Mouse (Mus musculus): Measurements from ENCODE around the gene Satb1. TPM values are rescaled to one million over a fixed set of nuclear protein-coding genes. Genes with fewer than 3 reads are reported as not detected.

Satb1 gene
- polyA plus RNA-seq, 1 experiment from 2014 or later: 16.0 TPM

DNA sequence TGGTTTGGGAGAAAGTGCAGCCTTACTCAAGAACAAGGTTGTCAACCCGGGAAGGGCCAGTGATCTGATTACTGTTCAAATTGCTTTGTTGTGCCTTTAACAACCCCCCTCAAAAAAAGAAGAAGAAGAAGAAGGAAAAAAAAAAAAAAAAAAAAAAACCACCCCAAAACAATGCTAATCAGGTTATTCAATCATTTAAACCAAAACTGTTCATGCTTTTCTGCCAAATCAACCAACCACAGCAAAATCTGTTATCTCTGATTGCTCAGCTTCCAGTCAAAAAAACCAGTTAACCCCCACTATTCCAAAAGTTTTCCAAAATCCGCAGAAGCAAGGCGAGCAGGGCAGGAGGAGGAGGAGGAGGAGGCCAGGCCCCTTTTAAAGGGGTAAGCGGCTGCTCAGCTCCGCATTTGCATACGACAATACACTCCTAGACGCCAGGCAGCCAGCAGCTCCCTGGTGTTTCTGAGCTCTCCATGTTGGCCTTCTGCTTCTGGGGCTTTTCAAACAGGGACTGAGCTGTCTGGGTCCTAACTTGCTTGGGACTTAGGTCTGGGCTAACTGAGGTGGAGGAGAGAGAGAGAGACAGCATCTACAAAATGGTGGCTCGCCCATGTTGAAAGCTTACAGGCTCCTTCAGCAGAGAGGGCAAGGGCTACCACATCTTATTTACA lies 42.6 kb downstream of the Satb1 start:
- WGBS: 25% methylated on average over 8 of the region's 8 CpGs
- H3K9ac ChIP-seq: no peak overlapping the region
- H3K4me2 ChIP-seq (replicated peaks): 0 out of 2 replicates have a peak overlapping the region, but pooled peaks have one; percentile 17
- H3K9me3 ChIP-seq (replicated peaks): no peaks in the 10 kb centered on the region
- H3K4me3 ChIP-seq (replicated peaks): no peak overlapping the region
- H3K36me3 ChIP-seq: no peaks in the 10 kb centered on the region
- ATAC-seq (ENCODE audit: insufficient number of reproducible peaks, low FRiP score, low TSS enrichment, low read depth): no peak; the same call in 1 of the 2 replicates
- peaks cover 7% of the 10 kb centered on the region; the same call in 1 of the 2 replicates for H3K4me1 ChIP-seq
- no peaks in the 10 kb centered on the region for H3K27me3 ChIP-seq
- H3K27ac ChIP-seq (replicated peaks): no peak overlapping the region

DNA sequence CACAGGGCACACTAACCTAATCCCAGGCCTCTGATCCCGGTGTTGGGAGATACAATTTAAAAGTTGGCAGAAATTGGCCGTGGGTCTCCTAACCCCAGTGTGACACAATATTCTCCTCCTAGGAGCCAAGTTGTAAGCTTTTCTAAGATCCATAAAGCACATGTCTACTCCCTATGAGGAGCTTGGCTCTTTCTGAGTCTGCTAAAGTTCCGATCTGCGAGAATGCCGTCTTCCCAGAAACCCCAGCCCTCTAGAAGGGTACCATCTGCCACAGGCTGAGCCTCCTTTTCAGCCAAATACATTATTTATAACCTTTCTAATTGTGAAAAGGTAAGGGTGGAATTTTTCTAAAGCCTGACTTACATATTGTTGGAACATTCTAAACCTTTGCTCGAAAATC lies 43.3 kb downstream of the Satb1 start:
- no peak overlapping the region for H3K4me3 ChIP-seq (replicated peaks)
- H3K36me3 ChIP-seq: no peaks in the 10 kb centered on the region

GRCm38 (mm10) chr17:51789098-51789497 lies 44.0 kb downstream of the Satb1 start:
- H3K4me1 ChIP-seq: peaks cover 7% of the 10 kb centered on the region; the same call in 1 of the 2 replicates
- no peaks in the 10 kb centered on the region for H3K9me3 ChIP-seq (replicated peaks)
- H3K27ac ChIP-seq (replicated peaks): no peak overlapping the region
- 95% methylated on average over 4 of the region's 4 CpGs for WGBS
- no peak for ATAC-seq (ENCODE audit: insufficient number of reproducible peaks, low FRiP score, low TSS enrichment, low read depth)
- H3K4me2 ChIP-seq (replicated peaks): no peak overlapping the region
- H3K4me3 ChIP-seq (replicated peaks): no peak overlapping the region
- no peak overlapping the region for H3K9ac ChIP-seq
- no peaks in the 10 kb centered on the region for H3K27me3 ChIP-seq
- H3K36me3 ChIP-seq: no peaks in the 10 kb centered on the region

More for the DNA sequence above, 43.3 kb downstream of the Satb1 start:
- H3K4me2 ChIP-seq (replicated peaks): no peak overlapping the region
- WGBS: 48% methylated on average over 6 of the region's 6 CpGs
- ATAC-seq (ENCODE audit: insufficient number of reproducible peaks, low FRiP score, low TSS enrichment, low read depth): no peak
- H3K4me1 ChIP-seq: peaks cover 7% of the 10 kb centered on the region; the same call in 1 of the 2 replicates
- H3K9ac ChIP-seq: no peak overlapping the region
- H3K9me3 ChIP-seq (replicated peaks): no peaks in the 10 kb centered on the region
- H3K27me3 ChIP-seq: no peaks in the 10 kb centered on the region
- H3K27ac ChIP-seq (replicated peaks): no peak overlapping the region

DNA sequence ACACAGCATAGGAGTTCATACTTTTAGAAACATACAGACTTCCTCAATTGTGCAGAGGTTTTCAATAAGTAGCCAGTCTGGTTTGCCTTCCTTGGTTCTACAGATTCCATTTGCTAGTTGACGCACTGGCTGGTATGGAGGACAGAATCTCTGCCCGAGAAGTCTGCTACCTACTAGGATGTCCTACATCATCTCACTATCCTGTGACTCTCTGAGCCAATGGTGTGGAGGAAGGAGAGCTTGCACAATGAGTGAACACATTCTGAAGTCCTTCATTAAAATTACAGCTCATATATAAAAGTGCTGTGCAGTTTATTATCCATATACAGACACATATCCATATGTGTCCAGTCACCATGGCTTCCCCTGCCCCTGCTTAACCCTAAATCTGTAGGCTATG lies 45.1 kb downstream of the Satb1 start:
- no peaks in the 10 kb centered on the region for H3K27me3 ChIP-seq
- H3K9me3 ChIP-seq (replicated peaks): no peaks in the 10 kb centered on the region
- no peak overlapping the region for H3K9ac ChIP-seq
- peaks cover 7% of the 10 kb centered on the region; the same call in 1 of the 2 replicates for H3K4me1 ChIP-seq
- no peak overlapping the region for H3K27ac ChIP-seq (replicated peaks)
- WGBS: 83% methylated on average over 2 of the region's 2 CpGs
- no peak for ATAC-seq (ENCODE audit: insufficient number of reproducible peaks, low FRiP score, low TSS enrichment, low read depth)
- no peak overlapping the region for H3K4me2 ChIP-seq (replicated peaks)
- H3K36me3 ChIP-seq: no peaks in the 10 kb centered on the region
- no peak overlapping the region for H3K4me3 ChIP-seq (replicated peaks)

DNA sequence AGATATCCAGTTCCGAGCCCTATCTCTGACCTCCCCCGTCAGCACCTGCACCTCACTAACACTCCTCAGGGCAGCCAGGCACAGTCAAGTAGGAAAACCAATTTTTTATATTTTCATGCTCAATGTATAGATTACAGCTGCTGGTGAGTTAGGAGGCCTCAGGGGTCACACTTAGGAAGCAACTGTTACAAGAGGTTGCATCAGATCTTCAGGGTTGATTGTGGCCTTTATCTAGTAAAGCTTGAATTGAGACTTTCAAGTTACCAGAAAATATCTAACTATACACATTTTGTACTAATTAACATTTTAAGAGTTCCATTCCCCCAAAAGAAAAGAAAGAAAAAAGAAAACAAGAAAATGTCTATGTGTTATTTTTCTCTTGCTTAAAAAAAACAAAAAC lies 47.0 kb downstream of the Satb1 start:
- Histone ChIP-seq H3K4me2 (replicated peaks) (no peak overlapping the region), H3K9me3 (replicated peaks) (no peaks in the 10 kb centered on the region), H3K9ac (no peak overlapping the region), H3K4me3 (replicated peaks) (no peak overlapping the region), H3K36me3 (peaks cover 10% of the 10 kb centered on the region; the same call in 1 of the 2 replicates), H3K27ac (replicated peaks) (no peak overlapping the region), H3K27me3 (no peaks in the 10 kb centered on the region), H3K4me1 (peaks cover 7% of the 10 kb centered on the region; the same call in 1 of the 2 replicates)
- WGBS: 68% methylated on average over 2 of the region's 2 CpGs
- ATAC-seq (ENCODE audit: insufficient number of reproducible peaks, low FRiP score, low TSS enrichment, low read depth): no peak

DNA sequence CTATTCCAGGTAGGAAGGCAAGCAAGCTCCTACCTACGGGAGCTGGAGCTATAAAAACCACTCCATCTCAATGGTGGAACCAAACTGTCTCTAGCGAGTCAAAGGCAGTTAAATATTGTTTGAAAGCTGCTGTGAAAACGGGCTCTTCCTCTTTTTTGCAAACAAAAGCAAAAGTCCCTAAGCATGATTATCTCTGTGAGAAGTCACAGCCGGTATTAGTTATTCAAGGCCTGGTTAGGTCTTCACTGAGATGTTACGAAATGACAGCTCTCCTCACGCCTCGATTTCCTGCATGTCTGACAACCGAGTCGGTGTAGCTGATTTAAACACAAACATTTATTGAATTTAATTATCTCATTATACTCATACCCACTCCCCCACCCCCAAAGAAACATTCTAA lies 48.2 kb downstream of the Satb1 start:
- no peak for ATAC-seq (ENCODE audit: insufficient number of reproducible peaks, low FRiP score, low TSS enrichment, low read depth)
- Histone ChIP-seq H3K9ac (no peak overlapping the region), H3K27me3 (no peaks in the 10 kb centered on the region), H3K4me1 (0 out of 2 replicates have a peak, but pooled peaks cover 3% of the 10 kb centered on the region), H3K9me3 (replicated peaks) (no peaks in the 10 kb centered on the region), H3K4me3 (replicated peaks) (no peak overlapping the region), H3K36me3 (peaks cover 10% of the 10 kb centered on the region; the same call in 1 of the 2 replicates), H3K27ac (replicated peaks) (no peak overlapping the region), H3K4me2 (replicated peaks) (no peak overlapping the region)
- WGBS: 70% methylated on average over 9 of the region's 9 CpGs

DNA sequence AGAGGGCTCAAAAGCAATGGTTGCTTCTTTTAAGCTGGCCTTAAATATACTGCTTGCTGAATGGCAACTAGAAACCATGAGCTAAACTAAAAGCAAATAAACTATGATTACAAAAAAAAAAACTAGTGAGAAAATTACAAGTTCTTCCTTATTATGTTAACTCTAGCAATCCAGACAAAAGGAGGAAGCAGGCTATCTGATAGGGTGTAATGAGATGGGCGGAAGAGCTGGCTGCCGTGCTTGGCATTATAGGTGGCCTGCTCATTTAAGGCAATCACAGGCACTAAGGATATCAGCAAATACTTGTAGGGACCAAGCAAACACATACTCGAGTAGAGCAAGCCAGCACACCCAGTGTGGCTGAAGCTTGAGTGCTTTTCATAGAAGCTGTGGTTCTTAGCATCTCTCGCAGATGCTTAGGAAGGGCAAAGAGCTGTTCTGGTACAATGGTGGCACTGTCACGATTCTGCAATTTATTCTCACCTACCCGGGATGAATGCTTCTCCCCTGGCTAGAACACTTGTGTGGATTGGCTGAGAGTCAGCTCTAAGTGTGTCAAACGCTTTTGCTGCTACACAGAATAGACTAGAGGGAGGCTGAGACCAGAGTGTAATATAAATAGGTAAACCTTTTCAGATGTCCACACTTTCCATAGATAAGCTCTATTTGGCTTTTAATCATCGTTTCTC lies 49.4 kb downstream of the Satb1 start:
- peaks cover 10% of the 10 kb centered on the region; the same call in 1 of the 2 replicates for H3K36me3 ChIP-seq
- H3K9ac ChIP-seq: no peak overlapping the region
- H3K9me3 ChIP-seq (replicated peaks): no peaks in the 10 kb centered on the region
- 85% methylated on average over 8 of the region's 8 CpGs for WGBS
- H3K27ac ChIP-seq (replicated peaks): no peak overlapping the region
- H3K4me3 ChIP-seq (replicated peaks): no peak overlapping the region
- ATAC-seq (ENCODE audit: insufficient number of reproducible peaks, low FRiP score, low TSS enrichment, low read depth): no peak
- no peaks in the 10 kb centered on the region for H3K27me3 ChIP-seq
- no peak overlapping the region for H3K4me2 ChIP-seq (replicated peaks)
- no peaks in the 10 kb centered on the region for H3K4me1 ChIP-seq

- peaks cover 4% of the 10 kb centered on the region; the same call in 1 of the 2 replicates for H3K4me1 ChIP-seq
- peaks cover 10% of the 10 kb centered on the region; the same call in 1 of the 2 replicates for H3K36me3 ChIP-seq
- no peak for ATAC-seq (ENCODE audit: insufficient number of reproducible peaks, low FRiP score, low TSS enrichment, low read depth)
- H3K27ac ChIP-seq (replicated peaks): no peak overlapping the region
- no peaks in the 10 kb centered on the region for H3K9me3 ChIP-seq (replicated peaks)
- H3K4me3 ChIP-seq (replicated peaks): no peak overlapping the region
- H3K4me2 ChIP-seq (replicated peaks): no peak overlapping the region
- H3K27me3 ChIP-seq: no peaks in the 10 kb centered on the region
- no peak overlapping the region for H3K9ac ChIP-seq
- WGBS: 87% methylated on average over 11 of the region's 11 CpGs
Observed at GRCm38 (mm10) chr17:51780036-51780435, 53.1 kb downstream of the Satb1 start.

GRCm38 (mm10) chr17:51778961-51779360 lies 54.1 kb downstream of the Satb1 start:
- H3K36me3 ChIP-seq: peaks cover 10% of the 10 kb centered on the region; the same call in 1 of the 2 replicates
- no peak overlapping the region for H3K4me2 ChIP-seq (replicated peaks)
- no peak overlapping the region for H3K9ac ChIP-seq
- H3K27ac ChIP-seq (replicated peaks): no peak overlapping the region
- H3K9me3 ChIP-seq (replicated peaks): no peaks in the 10 kb centered on the region
- no peak for ATAC-seq (ENCODE audit: insufficient number of reproducible peaks, low FRiP score, low TSS enrichment, low read depth)
- no peak overlapping the region for H3K4me3 ChIP-seq (replicated peaks)
- WGBS: 61% methylated on average over 2 of the region's 2 CpGs
- H3K27me3 ChIP-seq: no peaks in the 10 kb centered on the region
- peaks cover 4% of the 10 kb centered on the region; the same call in 1 of the 2 replicates for H3K4me1 ChIP-seq

- Histone ChIP-seq H3K9ac (no peak overlapping the region), H3K27me3 (no peaks in the 10 kb centered on the region), H3K4me3 (replicated peaks) (no peak overlapping the region), H3K4me1 (peaks cover 4% of the 10 kb centered on the region; the same call in 1 of the 2 replicates), H3K9me3 (replicated peaks) (no peaks in the 10 kb centered on the region), H3K4me2 (replicated peaks) (no peak overlapping the region), H3K36me3 (peaks cover 9% of the 10 kb centered on the region; the same call in 1 of the 2 replicates), H3K27ac (replicated peaks) (no peak overlapping the region)
- no peak for ATAC-seq (ENCODE audit: insufficient number of reproducible peaks, low FRiP score, low TSS enrichment, low read depth)
- WGBS: 40% methylated on average over 1 of the region's 1 CpGs
Observed at GRCm38 (mm10) chr17:51777813-51778212, 55.3 kb downstream of the Satb1 start.

- ATAC-seq (ENCODE audit: insufficient number of reproducible peaks, low FRiP score, low TSS enrichment, low read depth): no peak
- WGBS: 50% methylated on average over 18 of the region's 18 CpGs
Observed at GRCm38 (mm10) chr17:51775070-51775881, 57.8 kb downstream of the Satb1 start.

More at GRCm38 (mm10) chr17:51775070-51775881, 57.8 kb downstream of the Satb1 start:
- Histone ChIP-seq H3K27me3 (no peaks in the 10 kb centered on the region), H3K4me2 (replicated peaks) (peak overlapping the region; percentile 40), H3K27ac (replicated peaks) (0 out of 2 replicates have a peak overlapping the region, but pooled peaks have one; percentile 25), H3K4me3 (replicated peaks) (peak overlapping the region; percentile 22), H3K4me1 (peaks cover 4% of the 10 kb centered on the region; the same call in 1 of the 2 replicates), H3K9ac (no peak overlapping the region), H3K36me3 (no peaks in the 10 kb centered on the region), H3K9me3 (replicated peaks) (no peaks in the 10 kb centered on the region)
